Mouse (Mus musculus) Patski (cell line): ENCODE data around the gene Dnah5. TPM values are rescaled to one million over a fixed set of nuclear protein-coding genes. Genes with fewer than 3 reads are reported as not detected.

Experiments
- ATAC-seq: fragments of 100-300 bp; one replicate; pipeline ENCODE4 v1.8.0; 2021
- CTCF ChIA-PET: fragments of 350-600 bp; sonication (Branson Sonifier 250); formaldehyde crosslinking; loops from one replicate; lab custom pipeline; 2022; ENCODE audit warnings: inconsistent platforms; lab: Charles Lee
- POLR2A ChIA-PET: fragments of 350-600 bp; sonication (Branson Sonifier 250); formaldehyde crosslinking; loops from one replicate; lab custom pipeline; 2022; ENCODE audit warnings: antibody characterized with exemption, inconsistent platforms; lab: Charles Lee
- DNase-seq: peaks from one replicate; pipeline ENCODE4 v3.0.0-alpha.2; 2011; ENCODE audit warnings: low read depth, low spot score
- H3K27me3 ChIP-seq: fragments of 371-371 bp; one replicate; pipeline ENCODE4 v1.5.1; 2021
- CTCF ChIP-seq: fragments of 100-300 bp; IDR thresholded peaks from one replicate; pipeline ENCODE4 v1.5.1; 2021
- in situ Hi-C: fragments of 300-500 bp; cut with MboI; formaldehyde crosslinking; loops from 3 replicates; pipeline ENCODE4 v1.11.1; 2018; ENCODE audit warnings: low pct_unique_long_range_greater_than_20kb, mixed read lengths
- polyA plus RNA-seq: library from polyadenylated mRNA; unstranded; gene quantifications from one replicate; pipeline ENCODE4 v1.2.3, GENCODE M21; 2021

The Dnah5 gene
- polyA plus RNA-seq, 1 experiment from 2014 or later: 0.14 TPM

- no peak for TF ChIP-seq CTCF
- in situ Hi-C loops: loop anchor here (5.0 to 25.0 kb wide), 3 partner anchors 155 to 545 kb away; partner anchors contain the start of genes Otulin and Trio
- no peak for ATAC-seq
- no peak for DNase-seq
- ChIA-PET CTCF (interaction anchor here (0.8 to 4.1 kb wide), 5 partner anchors 9 to 299 kb away, joined by 3 to 57 read pairs (median 9); no protein-coding TSS in a partner anchor), POLR2A (no interaction called here)
- peaks cover 29% of the 10 kb centered on the region for H3K27me3 ChIP-seq
Measured at GRCm38 (mm10) chr15:28182567-28182966, 21.0 kb upstream of the Dnah5 start.

- peak; percentile 88 for ATAC-seq
- POLR2A ChIA-PET: no interaction called here
- H3K27me3 ChIP-seq: peaks cover 32% of the 10 kb centered on the region
- no peak for DNase-seq
- CTCF ChIA-PET: interaction anchor here (1.2 to 1.7 kb wide), 4 partner anchors 7 to 290 kb away, joined by 3 to 5 read pairs (median 4); partner anchors contain the start of gene Dnah5
- TF ChIP-seq CTCF: peak; percentile 99
- in situ Hi-C loops: loop anchor here (25.0 kb wide), 1 partner anchor 550 kb away; the partner anchor contains the start of gene Otulin
Measured at GRCm38 (mm10) chr15:28187472-28188360, 15.8 kb upstream of the Dnah5 start.

GRCm38 (mm10) chr15:28188361-28189011 lies 15.1 kb upstream of the Dnah5 start:
- ATAC-seq: no peak
- in situ Hi-C loops: loop anchor here (25.0 kb wide), 1 partner anchor 551 kb away; the partner anchor contains the start of gene Otulin
- ChIA-PET POLR2A (no interaction called here), CTCF (interaction anchor here (1.2 to 1.7 kb wide), 4 partner anchors 8 to 291 kb away, joined by 3 to 5 read pairs (median 4); partner anchors contain the start of gene Dnah5)
- DNase-seq: no peak
- no peak for TF ChIP-seq CTCF
- peaks cover 35% of the 10 kb centered on the region for H3K27me3 ChIP-seq

GRCm38 (mm10) chr15:28189668-28190067 lies 13.9 kb upstream of the Dnah5 start:
- in situ Hi-C loops: loop anchor here (25.0 kb wide), 1 partner anchor 552 kb away; the partner anchor contains the start of gene Otulin
- CTCF ChIA-PET: interaction anchor here (1.7 kb wide), 2 partner anchors 9 to 14 kb away, joined by 4 to 5 read pairs; partner anchors contain the start of gene Dnah5
- POLR2A ChIA-PET: no interaction called here
- DNase-seq (no peak), ATAC-seq (no peak)
- peaks cover 32% of the 10 kb centered on the region for H3K27me3 ChIP-seq
- TF ChIP-seq CTCF: peak; percentile 12

- TF ChIP-seq CTCF: no peak
- in situ Hi-C loops: loop anchor here (25.0 kb wide), 1 partner anchor 561 kb away; the partner anchor contains the start of gene Otulin
- ATAC-seq (no peak), DNase-seq (no peak)
- POLR2A ChIA-PET: no interaction called here
- CTCF ChIA-PET: no interaction called here
- peaks cover 38% of the 10 kb centered on the region for H3K27me3 ChIP-seq
Measured at GRCm38 (mm10) chr15:28198609-28199008, 4.9 kb upstream of the Dnah5 start.

- ATAC-seq: no peak
- in situ Hi-C loops: no loop called here
Measured at GRCm38 (mm10) chr15:28204626-28205025, 1.1 kb downstream of the Dnah5 start.

GRCm38 (mm10) chr15:28207545-28207944 lies 4.0 kb downstream of the Dnah5 start:
- peaks cover 26% of the 10 kb centered on the region for H3K27me3 ChIP-seq
- in situ Hi-C loops: no loop called here
- DNase-seq (no peak), ATAC-seq (no peak)
- CTCF ChIA-PET: no interaction called here
- POLR2A ChIA-PET: no interaction called here
- no peak for TF ChIP-seq CTCF

More at GRCm38 (mm10) chr15:28204626-28205025, 1.1 kb downstream of the Dnah5 start:
- POLR2A ChIA-PET: no interaction called here
- no peak for TF ChIP-seq CTCF
- CTCF ChIA-PET: interaction anchor here (1.6 to 1.7 kb wide), 2 partner anchors 16 to 23 kb away, joined by 3 to 5 read pairs; no protein-coding TSS in a partner anchor
- peaks cover 19% of the 10 kb centered on the region for H3K27me3 ChIP-seq
- no peak for DNase-seq

GRCm38 (mm10) chr15:28213057-28213456 lies 9.5 kb downstream of the Dnah5 start:
- H3K27me3 ChIP-seq: peaks cover 24% of the 10 kb centered on the region
- TF ChIP-seq CTCF: no peak
- ChIA-PET CTCF (no interaction called here), POLR2A (no interaction called here)
- no peak for DNase-seq
- ATAC-seq: no peak
- in situ Hi-C loops: no loop called here

GRCm38 (mm10) chr15:28216358-28216757 lies 12.8 kb downstream of the Dnah5 start:
- in situ Hi-C loops: no loop called here
- CTCF ChIA-PET: interaction anchor here (1.6 kb wide), 1 partner anchor 305 kb away, joined by 3 read pairs; no protein-coding TSS in a partner anchor
- H3K27me3 ChIP-seq: peaks cover 31% of the 10 kb centered on the region
- DNase-seq (no peak), ATAC-seq (peak; percentile 54)
- no peak for TF ChIP-seq CTCF
- POLR2A ChIA-PET: no interaction called here

- TF ChIP-seq CTCF: no peak
- POLR2A ChIA-PET: interaction anchor here (0.6 kb wide), 1 partner anchor 505 kb away, joined by 3 read pairs; no protein-coding TSS in a partner anchor
- DNase-seq (no peak), ATAC-seq (no peak)
- H3K27me3 ChIP-seq: peaks cover 15% of the 10 kb centered on the region
- in situ Hi-C loops: no loop called here
- CTCF ChIA-PET: interaction anchor here (1.0 kb wide), 1 partner anchor 23 kb away, joined by 3 read pairs; no protein-coding TSS in a partner anchor
Measured at GRCm38 (mm10) chr15:28227316-28227715, 23.8 kb downstream of the Dnah5 start.
